Mouse (Mus musculus): ENCODE results near the gene Asb7.

GRCm38 (mm10) chr7:66675800-66676199 lies 13.6 kb downstream of the Asb7 start:
- TF ChIP-seq CTCF (IDR thresholded peaks at IDR 0.05) = no peak
- TF ChIP-seq EP300 (IDR thresholded peaks at IDR 0.05) = no peak
